Mouse (Mus musculus): ENCODE measurements around the gene Ddx21. TPM values are rescaled to one million over a fixed set of nuclear protein-coding genes. Genes with fewer than 3 reads are reported as not detected.

Ddx21 gene
- total RNA-seq, 2 experiments from 2014 or later, result 119 to 148 TPM

Other genes with a start within 250 kb of the Ddx21 start
- gene Hk1, start 222.4 kb downstream of the Ddx21 start, total RNA-seq (2015), result 30.9 and 37.2 TPM in 2 replicates
- gene Hk1, start 222.4 kb downstream of the Ddx21 start, total RNA-seq (2017), result 86.2 and 116 TPM in 2 replicates
- gene Hkdc1, start 179.8 kb downstream of the Ddx21 start, total RNA-seq (2015), result not detected in 2 replicates
- not detected in 2 replicates for gene Hkdc1, start 179.8 kb downstream of the Ddx21 start, total RNA-seq (2017)
- 1.6 and 2.0 TPM in 2 replicates for gene 4930507D05Rik, start 152.8 kb downstream of the Ddx21 start, total RNA-seq (2015)
- 1.1 and 2.0 TPM in 2 replicates for gene 4930507D05Rik, start 152.8 kb downstream of the Ddx21 start, total RNA-seq (2017)
- gene Supv3l1, start 152.5 kb downstream of the Ddx21 start, total RNA-seq (2015), result 38.1 and 47.5 TPM in 2 replicates
- gene Supv3l1, start 152.5 kb downstream of the Ddx21 start, total RNA-seq (2017), result 41.8 and 46.6 TPM in 2 replicates
- gene Vps26a, start 115.5 kb downstream of the Ddx21 start, total RNA-seq (2015), result 64.3 and 75.4 TPM in 2 replicates
- gene Vps26a, start 115.5 kb downstream of the Ddx21 start, total RNA-seq (2017), result 78.1 and 84.2 TPM in 2 replicates
- gene Srgn, start 74.8 kb downstream of the Ddx21 start, total RNA-seq (2015), result 4,537 and 5,213 TPM in 2 replicates
- 2,549 and 3,020 TPM in 2 replicates for gene Srgn, start 74.8 kb downstream of the Ddx21 start, total RNA-seq (2017)
- 18.7 and 26.5 TPM in 2 replicates for gene Kif1bp, start 23.8 kb downstream of the Ddx21 start, total RNA-seq (2015)
- 14.8 and 19.4 TPM in 2 replicates for gene Kif1bp, start 23.8 kb downstream of the Ddx21 start, total RNA-seq (2017)
- 112 and 121 TPM in 2 replicates for gene Ddx50, start 48.9 kb upstream of the Ddx21 start, total RNA-seq (2015)
- gene Ddx50, start 48.9 kb upstream of the Ddx21 start, total RNA-seq (2017), result 98.4 and 111 TPM in 2 replicates
- gene Stox1, start 123.8 kb upstream of the Ddx21 start, total RNA-seq (2015), result 0.90 and 0.99 TPM in 2 replicates
- gene Stox1, start 123.8 kb upstream of the Ddx21 start, total RNA-seq (2017), result 0.81 and 1.00 TPM in 2 replicates
- 123 and 174 TPM in 2 replicates for gene Ccar1, start 190.0 kb upstream of the Ddx21 start, total RNA-seq (2015)
- 101 and 138 TPM in 2 replicates for gene Ccar1, start 190.0 kb upstream of the Ddx21 start, total RNA-seq (2017)

All from megakaryocyte progenitor cell, adult 5-6 weeks (primary cell).